Mouse (Mus musculus) layer of hippocampus, postnatal 14 days (tissue): ENCODE results near the gene Dnase2a. TPM values are rescaled to one million over a fixed set of nuclear protein-coding genes. Genes with fewer than 3 reads are reported as not detected.

Experiments
- DNase-seq, 2 experiments: peaks; one replicate each; pipeline ENCODE4 v3.0.0; 2021 to 2022; ENCODE audit warnings: low spot score in 2 of 2, mixed read lengths in 1 of 2
- long read RNA-seq, 2 experiments: library from polyadenylated mRNA; stranded (forward); transcript quantifications; one replicate each; pipeline ENCODE4 v2.0.0; 2021
- total RNA-seq, 2 experiments: library from RNA; stranded (reverse); gene quantifications; 2 replicates each; pipeline ENCODE4 v1.2.3; 2021

Gene Dnase2a
- 1 to 10 TPM; 4.0 TPM for total RNA-seq
- long read RNA-seq, experiment 1, partial matches to known transcripts, result 0 of 1 reads
- long read RNA-seq, experiment 1, other reads (novel, unspliced or antisense), result 1 of 1 reads
- long read RNA-seq, experiment 2, partial matches to known transcripts, result 0 of 4 reads
- long read RNA-seq, experiment 2, other reads (novel, unspliced or antisense), result 4 of 4 reads

- peak; percentile 71 to 89 for DNase-seq
These were observed at the start of gene Dnase2a for GRCm38 (mm10) chr8:84908421-84909161. Gene Dnase2a (plus strand): TSS chr8:84908560.

DNA sequence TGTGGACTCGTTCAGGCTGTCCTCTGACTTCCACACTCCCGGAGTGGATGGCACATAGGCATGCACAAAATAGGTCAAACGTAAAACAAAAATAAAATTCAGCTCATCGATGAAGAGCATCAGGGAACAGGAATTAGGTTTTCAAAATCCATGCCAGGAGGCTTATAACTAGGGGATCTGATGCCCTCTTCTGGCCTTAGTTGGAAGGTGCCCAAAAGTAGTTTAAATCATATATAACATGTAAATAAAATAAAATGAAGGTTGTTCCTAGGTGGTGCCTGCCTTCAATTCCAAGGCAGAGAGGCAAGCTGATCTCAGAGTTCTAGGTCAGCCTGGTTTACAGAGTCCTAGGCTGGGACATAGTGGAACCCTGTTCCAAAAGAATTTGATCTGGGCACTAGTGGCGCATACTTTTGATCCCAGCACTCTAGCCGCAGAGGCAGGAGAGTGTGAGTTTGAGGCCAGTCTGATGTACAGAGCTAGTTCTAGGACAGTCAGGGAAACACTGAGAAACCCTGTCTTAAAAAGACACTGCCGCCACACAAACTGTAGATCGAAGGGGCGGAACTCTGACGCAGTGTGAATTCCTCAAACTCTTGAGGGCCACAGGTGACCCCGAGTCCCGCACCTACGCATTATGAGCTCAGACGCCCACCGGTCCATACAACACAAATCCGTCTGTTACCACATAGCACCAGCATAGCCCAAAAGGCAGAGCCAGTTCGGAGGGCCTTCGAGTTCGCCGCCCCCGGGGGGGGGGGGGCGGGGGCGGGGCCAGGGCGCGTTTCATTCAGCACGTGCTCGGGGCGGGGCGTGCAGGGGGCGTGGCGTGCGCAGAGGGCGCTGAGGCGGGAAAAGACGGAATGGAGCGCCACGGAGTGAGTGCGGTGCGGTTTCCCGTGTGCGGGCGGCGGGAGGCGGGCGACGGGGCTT, 36.7 kb upstream of the Dnase2a start, which contains the start of gene Syce2:
Syce2 (plus strand) TSS at position 736 of the 933 bp plus-strand sequence.
- peak in 1 of 2 experiments; percentile 58 for DNase-seq

DNA sequence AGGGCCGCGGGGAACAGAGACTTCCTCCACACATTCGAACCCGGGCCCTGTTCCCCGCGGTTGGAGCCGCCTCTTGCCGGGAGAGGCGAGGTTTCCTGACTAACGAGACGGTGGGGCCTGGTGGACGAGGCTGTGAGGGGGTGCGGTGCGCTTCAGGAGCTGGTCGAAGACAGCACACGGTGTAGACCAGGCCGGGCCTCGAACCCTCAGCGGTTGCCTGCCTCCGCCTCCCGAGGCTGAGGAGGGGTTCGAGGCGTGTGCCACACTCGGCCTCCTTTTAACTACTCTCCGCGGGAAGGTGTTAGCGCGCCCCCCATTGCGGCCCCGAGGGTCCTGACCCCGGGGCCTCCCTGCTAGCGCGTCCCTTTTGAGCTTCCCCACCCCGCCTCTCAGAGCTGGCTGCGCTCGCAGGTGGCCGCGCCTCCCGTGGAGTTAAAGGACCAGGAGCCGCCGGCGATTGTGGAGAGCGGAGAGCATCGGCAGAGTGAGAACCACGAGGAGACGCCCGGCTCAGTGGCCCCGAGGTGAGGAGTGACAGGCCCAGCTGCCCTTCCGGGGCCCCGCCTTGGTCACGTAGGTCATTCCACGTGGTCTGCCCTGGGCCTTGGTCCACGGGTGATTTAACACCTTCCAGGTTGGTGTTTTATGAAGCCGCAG, 35.9 kb upstream of the Dnase2a start:
- no peak for DNase-seq

DNA sequence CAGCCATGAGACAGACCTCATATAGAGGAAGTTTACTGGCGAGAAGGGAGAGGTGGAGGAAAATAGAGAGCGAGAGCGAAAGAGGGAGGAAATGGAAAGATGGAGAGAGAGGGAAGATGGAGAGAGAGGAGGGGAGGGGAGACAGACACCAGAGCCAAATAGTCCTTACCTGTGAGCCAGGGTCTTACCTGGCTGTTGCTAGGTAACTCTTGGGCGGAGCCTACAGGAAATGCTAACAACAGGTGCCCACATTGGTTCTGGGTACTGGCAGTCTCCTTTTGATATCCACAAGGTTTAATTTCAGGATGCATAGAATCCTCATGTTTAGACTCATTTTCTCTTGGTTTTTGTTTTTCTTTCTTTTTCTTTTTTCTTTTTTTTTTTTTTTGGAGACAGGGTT, 35.3 kb upstream of the Dnase2a start:
- no peak for DNase-seq

DNA sequence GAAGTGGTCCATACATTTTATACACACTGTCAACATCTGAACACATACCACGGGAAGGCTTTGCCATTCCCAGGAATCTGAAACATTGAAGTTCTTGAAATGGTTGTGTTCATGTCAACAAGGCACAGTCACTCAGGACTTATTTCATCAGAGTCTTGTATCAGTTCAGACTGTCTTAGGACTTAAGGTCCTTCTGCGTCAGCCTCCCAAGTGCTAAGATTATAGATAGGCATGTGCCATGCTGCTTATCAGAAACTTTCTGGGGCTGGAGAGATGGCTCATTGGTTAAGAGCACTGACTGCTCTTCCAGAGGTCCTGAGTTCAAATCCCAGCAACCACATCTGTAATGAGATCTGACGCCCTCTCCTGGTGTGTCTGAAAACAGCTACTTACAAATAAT, 34.0 kb upstream of the Dnase2a start:
- DNase-seq, result no peak

- no peak for DNase-seq
These were observed 30.9 kb upstream of the Dnase2a start for GRCm38 (mm10) chr8:84877297-84878035.

DNA sequence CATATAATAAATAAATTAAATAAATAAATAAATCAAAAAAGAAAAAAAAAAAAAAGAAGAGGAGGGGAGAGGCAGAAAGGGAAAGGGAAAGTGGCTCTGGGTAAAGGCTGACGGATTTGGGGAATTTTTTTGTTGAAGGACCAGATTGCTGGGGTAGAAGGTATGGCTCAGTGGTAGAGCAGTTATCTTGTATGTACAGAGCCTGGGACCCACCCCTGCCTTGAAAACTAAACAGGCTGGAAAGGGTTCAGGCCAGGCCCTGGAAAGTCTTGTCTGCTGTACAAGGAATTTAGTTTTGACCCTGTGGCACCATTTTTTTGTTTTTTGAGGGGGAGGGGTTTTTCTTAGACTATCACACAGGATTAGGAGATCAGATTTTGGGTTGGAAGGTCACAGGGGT, 29.4 kb upstream of the Dnase2a start:
- DNase-seq, result no peak

- DNase-seq, result no peak
These were observed 23.6 kb upstream of the Dnase2a start for GRCm38 (mm10) chr8:84884728-84885127.

- DNase-seq, result no peak
These were observed 20.1 kb upstream of the Dnase2a start for GRCm38 (mm10) chr8:84888280-84888679.

DNA sequence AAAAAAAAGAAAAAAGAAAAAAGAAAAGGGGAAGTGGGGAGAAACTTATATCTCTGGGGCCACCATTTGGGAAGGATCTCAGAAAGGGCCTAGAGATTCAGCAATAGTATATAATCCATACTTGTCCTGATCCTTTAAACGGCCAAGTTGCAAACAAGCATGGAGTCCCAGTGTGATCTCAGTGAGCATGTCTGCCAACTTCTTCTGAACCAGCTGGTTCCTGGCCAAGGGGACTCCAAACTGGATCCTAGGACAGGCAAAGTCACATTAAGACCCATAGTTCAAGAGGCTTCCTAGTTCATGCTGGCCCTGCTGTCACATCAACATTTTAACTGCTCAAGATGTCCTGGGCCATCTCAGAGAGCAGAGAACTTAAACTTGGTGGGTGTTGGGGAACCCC, 19.2 kb upstream of the Dnase2a start:
- no peak for DNase-seq

DNA sequence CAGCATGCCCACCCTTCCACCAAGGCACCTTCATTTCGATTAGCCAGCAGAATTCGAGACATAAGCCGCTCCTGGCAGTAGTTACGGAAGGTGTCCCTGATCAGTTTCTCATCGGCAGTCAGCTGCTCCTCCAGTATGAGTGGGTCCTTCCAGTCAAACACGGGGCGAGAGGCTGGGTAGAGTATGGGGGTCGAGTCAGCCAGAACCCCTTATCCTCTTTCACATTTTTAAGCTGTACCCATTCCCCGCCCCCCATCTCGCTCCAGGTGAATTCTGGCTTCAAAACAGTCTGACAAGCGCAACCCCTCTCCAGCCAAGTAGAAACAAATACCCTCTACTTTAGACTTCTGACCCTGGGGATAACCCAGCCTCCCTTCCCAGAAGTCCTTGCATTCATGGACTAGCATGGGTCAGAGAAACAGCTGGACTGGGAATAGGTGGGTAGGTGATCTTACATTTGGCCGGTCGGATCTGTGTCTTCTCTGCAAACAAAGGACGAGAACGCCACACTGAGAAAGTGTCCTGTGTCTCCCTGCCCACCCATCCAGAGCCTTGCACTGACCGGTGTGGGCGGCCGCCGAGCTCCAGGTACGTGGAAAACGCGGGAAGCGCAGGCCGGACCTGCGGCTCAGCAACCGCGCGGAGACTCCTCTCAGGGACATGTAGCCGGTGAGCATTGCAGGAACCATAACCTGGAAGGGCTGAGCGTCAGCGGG, 15.2 kb upstream of the Dnase2a start:
- DNase-seq, result no peak

DNA sequence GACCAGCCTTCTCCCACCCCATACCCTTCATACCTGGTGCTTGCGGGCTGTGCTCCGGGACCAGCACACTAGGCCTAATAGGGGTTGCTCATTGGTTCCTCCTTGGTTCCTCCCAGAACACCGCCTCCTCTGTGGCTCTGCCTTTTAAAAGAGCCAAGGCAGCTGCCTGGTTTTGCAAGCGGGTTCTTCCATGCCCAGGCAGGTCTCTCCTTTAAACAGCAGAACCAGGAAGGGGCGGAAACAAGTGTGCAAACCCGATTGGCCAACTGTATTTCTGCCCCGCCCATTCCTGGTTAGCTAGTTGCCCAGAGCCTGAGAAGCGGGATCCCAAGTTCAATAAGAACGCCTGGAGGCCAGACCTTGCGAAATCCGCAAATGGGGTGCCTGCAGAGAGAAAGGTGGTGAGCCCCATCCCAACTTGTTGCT, 14.6 kb upstream of the Dnase2a start, which contains the start of gene Gcdh:
Gcdh (minus strand) TSS at position 213 of the 426 bp plus-strand sequence.
- DNase-seq, result peak; percentile 83 to 96

DNA sequence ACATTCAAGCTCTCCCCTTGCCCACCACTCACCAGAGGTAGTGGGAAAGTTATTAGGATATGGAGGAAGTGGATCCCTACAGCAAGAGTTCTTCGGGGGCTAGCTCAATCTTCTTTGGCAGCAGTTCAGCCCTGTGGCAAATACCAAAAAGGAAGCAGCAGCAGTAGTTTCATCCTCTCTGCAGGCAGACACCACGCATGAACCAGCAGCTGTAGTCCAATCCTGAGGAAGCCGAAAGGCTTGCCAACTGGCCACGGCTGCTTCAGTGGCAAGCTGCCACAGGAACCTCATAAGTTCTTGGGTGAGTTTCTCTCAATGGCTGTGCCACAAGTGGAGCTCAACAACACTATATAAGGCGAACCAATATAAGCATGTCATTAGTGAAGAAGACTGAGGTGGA, 12.4 kb upstream of the Dnase2a start:
- DNase-seq, result no peak

- no peak for DNase-seq
These were observed 7.3 kb upstream of the Dnase2a start for GRCm38 (mm10) chr8:84901071-84901470.

GRCm38 (mm10) chr8:84901752-84902151, 6.6 kb upstream of the Dnase2a start, which contains the start of gene Klf1:
Gene Klf1 (plus strand): TSS chr8:84901928.
- DNase-seq, result no peak

DNA sequence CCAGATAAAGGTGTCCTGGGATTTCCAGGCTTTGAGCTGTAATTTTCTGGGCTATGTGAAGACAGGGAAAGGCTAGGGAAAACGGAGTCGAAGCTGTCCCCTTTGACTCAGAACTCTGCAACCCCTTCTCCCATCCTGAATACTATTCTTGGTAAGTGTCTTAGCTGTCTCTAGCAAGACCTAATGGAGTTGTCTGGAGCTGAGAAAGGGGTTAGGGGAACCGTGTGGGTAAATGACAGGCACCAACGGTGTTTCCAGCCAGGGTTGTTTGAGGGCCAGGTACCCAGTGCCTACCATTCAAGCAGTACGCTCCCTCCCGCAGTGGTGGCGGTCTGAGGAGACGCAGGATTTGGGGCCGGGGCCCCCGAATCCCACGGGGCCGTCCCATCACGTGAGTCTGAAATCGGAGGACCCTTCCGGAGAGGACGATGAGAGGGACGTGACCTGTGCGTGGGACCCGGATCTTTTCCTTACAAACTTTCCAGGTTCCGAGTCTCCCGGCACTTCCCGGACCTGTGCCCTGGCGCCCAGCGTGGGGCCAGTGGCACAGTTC, 5.9 kb upstream of the Dnase2a start:
- no peak for DNase-seq

- DNase-seq, result peak; percentile 93 to 95
These were observed 5.3 kb upstream of the Dnase2a start for GRCm38 (mm10) chr8:84902920-84903661.

- DNase-seq, result no peak
These were observed 4.0 kb upstream of the Dnase2a start for GRCm38 (mm10) chr8:84904351-84904750.

- no peak for DNase-seq
These were observed 1.3 kb upstream of the Dnase2a start for GRCm38 (mm10) chr8:84907037-84907436.
